ENCODE assay signal across 9 mouse cellular contexts in the genomic region with DNA sequence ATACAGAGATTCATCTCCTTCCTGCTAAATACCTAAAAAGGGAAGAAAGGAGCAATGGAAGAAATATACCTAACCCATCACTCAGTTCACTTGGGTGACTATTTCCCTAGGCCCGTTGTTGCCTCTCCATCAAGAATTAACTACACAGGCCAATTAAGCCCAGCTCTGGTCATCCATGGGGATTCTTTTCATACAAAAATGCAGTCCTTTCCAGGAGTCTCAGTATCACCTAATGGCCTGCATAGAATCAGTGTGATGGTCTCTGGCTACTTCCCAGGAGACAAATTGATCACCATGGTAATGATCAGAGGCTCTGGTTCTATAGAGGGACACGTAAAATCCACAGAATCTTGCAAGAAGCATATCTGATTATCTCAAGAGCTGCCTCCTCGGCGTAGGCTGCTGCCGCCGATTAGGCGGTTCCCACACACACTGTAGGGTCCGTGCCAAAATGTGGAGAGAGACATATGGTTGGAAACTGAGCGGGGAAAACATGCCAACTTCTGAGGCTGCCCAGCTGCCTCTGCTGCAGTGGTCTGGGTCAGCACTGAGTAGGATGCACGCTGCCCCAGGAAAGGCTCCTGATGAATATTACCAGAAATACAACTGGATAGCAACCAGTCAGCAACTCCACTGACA. TPM values are rescaled to one million over a fixed set of nuclear protein-coding genes. Genes with fewer than 3 reads are reported as not detected.
DNase-seq lines count a peak whose midpoint lies in the region; ATAC-seq lines count a peak whose summit lies in the region.
"Had no signal": no experiment of that assay in that cellular context is flagged by ENCODE, and none has a peak within 500 bp of the region (broad histone marks: within the 10 kb centered on the region; RNA-seq: fewer than 3 reads in every experiment).

No protein-coding gene starts in this region.

- H3K4me3 ChIP-seq in hindbrain, embryonic 13.5 days: no peak overlapping the region
- H3K4me3 ChIP-seq in hindbrain, embryonic 12.5 days: no peak overlapping the region
- H3K4me3 ChIP-seq in intestine, embryonic 15.5 days (replicated peaks): no peak overlapping the region
- no peak overlapping the region for H3K4me3 ChIP-seq in midbrain, embryonic 16.5 days (ENCODE audit: low read depth, low read length)

- no peaks in the 10 kb centered on the region for H3K36me3 ChIP-seq in hindbrain, embryonic 13.5 days
- H3K36me3 ChIP-seq in hindbrain, embryonic 12.5 days: no peaks in the 10 kb centered on the region
- no peaks in the 10 kb centered on the region for H3K36me3 ChIP-seq in intestine, embryonic 15.5 days
- H3K36me3 ChIP-seq in midbrain, embryonic 16.5 days (ENCODE audit: control insufficient read depth, insufficient read depth, low read length): no peaks in the 10 kb centered on the region

- H3K27me3 ChIP-seq in hindbrain, embryonic 13.5 days: no peaks in the 10 kb centered on the region
- no peaks in the 10 kb centered on the region for H3K27me3 ChIP-seq in hindbrain, embryonic 12.5 days
- no peaks in the 10 kb centered on the region for H3K27me3 ChIP-seq in intestine, embryonic 15.5 days (replicated peaks)
- no peaks in the 10 kb centered on the region for H3K27me3 ChIP-seq in midbrain, embryonic 16.5 days (ENCODE audit: control insufficient read depth, insufficient read depth, low read depth, low read length)

- H3K4me2 ChIP-seq in hindbrain, embryonic 13.5 days: no peak overlapping the region
- H3K4me2 ChIP-seq in hindbrain, embryonic 12.5 days (replicated peaks): no peak overlapping the region
- no peak overlapping the region for H3K4me2 ChIP-seq in intestine, embryonic 15.5 days (replicated peaks)
- H3K4me2 ChIP-seq in midbrain, embryonic 16.5 days (ENCODE audit: low read length): no peak overlapping the region

- 64% methylated on average over 10 of the region's 10 CpGs for WGBS in hindbrain, embryonic 13.5 days
- 77% methylated on average over 10 of the region's 10 CpGs for WGBS in hindbrain, embryonic 12.5 days
- WGBS in intestine, embryonic 15.5 days: 57% methylated on average over 10 of the region's 10 CpGs
- WGBS in midbrain, embryonic 16.5 days: 68% methylated on average over 10 of the region's 10 CpGs

- H3K4me1 ChIP-seq in hindbrain, embryonic 13.5 days (replicated peaks): 0 out of 2 replicates have a peak, but pooled peaks cover 5% of the 10 kb centered on the region
- H3K4me1 ChIP-seq in hindbrain, embryonic 12.5 days: no peaks in the 10 kb centered on the region
- H3K4me1 ChIP-seq in intestine, embryonic 15.5 days (replicated peaks): no peaks in the 10 kb centered on the region
- no peaks in the 10 kb centered on the region for H3K4me1 ChIP-seq in midbrain, embryonic 16.5 days (ENCODE audit: control insufficient read depth, insufficient read depth, low read length)

- peak; percentile 83 for ATAC-seq in hindbrain, embryonic 13.5 days (ENCODE audit: low FRiP score)
- ATAC-seq in hindbrain, embryonic 12.5 days (ENCODE audit: low FRiP score): no peak
- peak; percentile 80 for ATAC-seq in intestine, embryonic 15.5 days
- ATAC-seq in midbrain, embryonic 16.5 days: peak; percentile 85
- no peak for ATAC-seq in erythroblast, adult 5-6 weeks (replicated peaks; ENCODE audit: low FRiP score, poor library complexity, severe bottlenecking)

- peak; percentile 84 for DNase-seq in cerebellum, adult 9-10 months
- DNase-seq in B cell, adult 2 months: no peak
- DNase-seq in spleen, postnatal 36 days (ENCODE audit: low spot score in 2 of 2): no peak

- no peak overlapping the region for H3K9ac ChIP-seq in hindbrain, embryonic 13.5 days
- no peak overlapping the region for H3K9ac ChIP-seq in hindbrain, embryonic 12.5 days
- no peak overlapping the region for H3K9ac ChIP-seq in intestine, embryonic 15.5 days
- no peak overlapping the region for H3K9ac ChIP-seq in midbrain, embryonic 16.5 days (ENCODE audit: low read depth, low read length)

- no peak overlapping the region for H3K27ac ChIP-seq in hindbrain, embryonic 13.5 days
- no peak overlapping the region for H3K27ac ChIP-seq in hindbrain, embryonic 12.5 days
- H3K27ac ChIP-seq in intestine, embryonic 15.5 days: no peak overlapping the region
- no peak overlapping the region for H3K27ac ChIP-seq in midbrain, embryonic 16.5 days (ENCODE audit: low read length)

- no peaks in the 10 kb centered on the region for H3K9me3 ChIP-seq in hindbrain, embryonic 13.5 days
- H3K9me3 ChIP-seq in hindbrain, embryonic 12.5 days (replicated peaks): no peaks in the 10 kb centered on the region
- H3K9me3 ChIP-seq in intestine, embryonic 15.5 days: no peaks in the 10 kb centered on the region
- H3K9me3 ChIP-seq in midbrain, embryonic 16.5 days (replicated peaks; ENCODE audit: control insufficient read depth, low read length, poor library complexity, severe bottlenecking): no peaks in the 10 kb centered on the region

RNA-seq across cellular contexts. Expression of a gene that starts 40.4 kb away (rescaled TPM):
- 6.4 and 9.1 TPM in 2 replicates for polyA plus RNA-seq in hindbrain, embryonic 13.5 days (2015; fragmentation: Nextera tagmentation; extraction: Ambion mirVana)
- polyA plus RNA-seq in hindbrain, embryonic 12.5 days (2016; fragmentation: Nextera tagmentation; extraction: Ambion mirVana): 11.0 and 13.6 TPM in 2 replicates
- 35.0 and 38.2 TPM in 2 replicates for polyA plus RNA-seq in intestine, embryonic 15.5 days (2015; fragmentation: Nextera tagmentation; extraction: Ambion mirVana)
- 3.4 and 5.0 TPM in 2 replicates for polyA plus RNA-seq in midbrain, embryonic 16.5 days (2015; fragmentation: Nextera tagmentation; extraction: Ambion mirVana)
- total RNA-seq in erythroblast, adult 5-6 weeks (2015; ENCODE audit: low replicate concordance): 0.58 TPM in 1 of 2 replicates, not detected in the other
- total RNA-seq in erythroblast, adult 5-6 weeks (2017; ENCODE audit: low replicate concordance): 1.0 and 4.3 TPM in 2 replicates
- total RNA-seq: neutrophil, adult 5-6 weeks had no signal

Comparison
In these comparisons a context has a peak if more than half of its experiments do, and no peak if none do; other contexts are left out.
1. ATAC-seq: peak in hindbrain, embryonic 13.5 days (single experiment), intestine, embryonic 15.5 days (single experiment) and midbrain, embryonic 16.5 days (single experiment); none in hindbrain, embryonic 12.5 days (single experiment) and erythroblast, adult 5-6 weeks (single experiment).